Mouse (Mus musculus) left cerebral cortex, postnatal 36 days (tissue): ENCODE results near the gene Armcx3. TPM values are rescaled to one million over a fixed set of nuclear protein-coding genes. Genes with fewer than 3 reads are reported as not detected.

Experiments
- DNase-seq, 2 experiments: peaks; one replicate each; pipeline ENCODE4 v3.0.0; 2021 to 2022; ENCODE audit warnings: low spot score in 2 of 2, mixed read lengths in 1 of 2
- intact Hi-C: fragments of 180-260 bp; cut with DNase I; formaldehyde crosslinking; loops from one replicate; pipeline ENCODE4 v1.15.1; 2025
- microRNA-seq: library from miRNA; unstranded; fragments of <30 nt; microRNA quantifications from one replicate; pipeline ENCODE4 v1.2.0, GENCODE M21; 2022
- total RNA-seq, 2 experiments: library from RNA; stranded (reverse); gene quantifications; 2 replicates each; pipeline ENCODE4 v1.2.3; 2021

Gene Armcx3
- total RNA-seq, 2 experiments from 2014 or later = 69.0 to 80.1 TPM

DNA sequence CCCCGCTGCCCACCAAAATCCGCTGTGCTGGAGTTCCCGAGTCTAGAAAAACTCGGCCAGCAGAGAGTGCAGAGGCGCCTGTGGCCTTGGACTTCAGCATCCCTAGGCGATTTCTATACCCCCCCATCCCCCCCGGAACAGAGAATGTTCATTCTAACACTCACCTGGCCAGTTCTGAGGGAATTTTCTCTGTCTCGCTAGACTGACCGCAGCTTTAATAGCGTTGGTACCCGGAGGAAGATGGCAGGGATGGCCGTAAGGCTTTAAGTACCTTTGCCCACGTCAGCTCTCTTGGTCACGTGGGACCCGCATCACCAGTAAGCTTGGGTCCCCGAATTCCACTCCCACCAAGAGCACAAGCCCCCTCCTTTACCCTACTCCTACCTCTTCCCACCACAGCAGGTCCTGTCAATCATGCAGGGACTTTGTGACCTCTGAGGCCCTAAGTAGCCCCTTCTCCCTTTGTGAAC, 52.4 kb downstream of the Armcx3 start, which contains the start of gene Armcx2:
Gene Armcx2, minus strand, starts transcription at position 467 of the 470 bp plus-strand sequence.
- DNase-seq = peak; percentile 51 to 56
- intact Hi-C loops = loop anchor here (2.0 to 5.0 kb wide), 2 partner anchors 52 to 104 kb away; partner anchors contain the start of gene Armcx3

Small RNA genes within 50 kb of the gene (microRNA-seq; reads per million reads assigned to microRNA genes)
- gene Mir7093 = not detected

Other genes starting within 250 kb of the Armcx3 start
- 10 to 100 TPM; 16.6 to 18.4 TPM for gene Timm8a1, start 214.7 kb upstream of the Armcx3 start, total RNA-seq
- 1 to 10 TPM; 1.1 TPM for gene Btk, start 173.0 kb upstream of the Armcx3 start, total RNA-seq
- gene Rpl36a, start 170.9 kb upstream of the Armcx3 start, total RNA-seq = 100 to 1,000 TPM; 102 to 120 TPM
- 10 to 100 TPM; 11.0 TPM for gene Gla, start 155.5 kb upstream of the Armcx3 start, total RNA-seq
- 100 to 1,000 TPM; 154 to 156 TPM for gene Hnrnph2, start 155.4 kb upstream of the Armcx3 start, total RNA-seq
- 10 to 100 TPM; 36.3 to 36.4 TPM for gene Armcx4, start 70.1 kb upstream of the Armcx3 start, total RNA-seq
- gene Armcx1, start 38.6 kb upstream of the Armcx3 start, total RNA-seq = 10 to 100 TPM; 60.3 to 74.8 TPM
- gene Armcx6, start 5.2 kb upstream of the Armcx3 start, total RNA-seq = 1 to 10 TPM; 4.3 to 5.4 TPM
- 10 to 100 TPM; 79.1 to 79.8 TPM for gene Armcx2, start 52.6 kb downstream of the Armcx3 start, total RNA-seq
- gene Nxf2, start 208.2 kb downstream of the Armcx3 start, total RNA-seq = not detected